Mouse (Mus musculus): ENCODE measurements around the gene Alg5. TPM values are rescaled to one million over a fixed set of nuclear protein-coding genes. Genes with fewer than 3 reads are reported as not detected.
"Not testable (repeated sequence)": the region's sequence is repeated elsewhere in the genome, so short reads cannot be mapped to it uniquely, and the experiment has no call there.

Gene Alg5
- 50.7 and 57.1 TPM in 2 replicates for polyA plus RNA-seq (2014; fragmentation: Nextera tagmentation; extraction: Ambion mirVana)

DNA sequence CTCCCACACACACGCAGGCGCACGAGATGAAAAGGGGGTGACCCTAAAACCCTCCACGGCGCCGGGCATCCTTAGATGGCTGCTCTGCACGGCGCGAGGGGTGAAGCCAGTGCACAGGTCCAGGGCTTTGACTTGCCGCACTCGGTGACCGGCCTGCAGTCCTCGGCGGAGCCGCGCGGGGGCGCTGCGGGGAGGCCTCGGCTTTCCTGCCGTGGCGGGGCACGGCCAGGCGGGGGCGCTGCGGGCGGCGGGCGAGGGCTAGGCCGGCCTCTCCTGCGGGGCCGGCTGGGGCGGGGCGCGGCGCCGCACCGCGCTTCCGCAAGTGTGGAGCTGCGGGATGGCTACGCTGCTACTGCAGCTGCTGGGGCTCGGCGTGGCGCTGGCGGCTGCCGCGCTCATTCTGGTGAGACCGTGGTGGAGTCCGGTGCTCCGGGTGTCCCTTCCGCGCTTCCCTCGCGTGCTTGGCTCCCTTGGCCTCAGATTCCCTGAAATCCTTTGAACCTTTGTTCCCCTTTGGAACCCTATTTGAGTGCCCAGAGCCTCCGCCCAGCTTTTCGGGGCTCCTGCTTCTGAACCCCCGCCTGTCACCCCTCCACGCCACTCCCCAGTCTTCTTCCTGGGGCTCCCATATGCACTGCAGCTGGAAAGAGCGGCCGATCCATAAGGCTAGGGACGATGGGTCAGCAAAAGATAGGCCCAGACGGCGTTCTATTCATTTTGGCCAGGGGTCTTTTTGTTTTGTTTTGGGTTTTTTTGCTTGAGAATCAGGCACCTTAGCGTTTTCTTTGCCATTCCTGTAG, at the start of gene Alg5, which contains the start of gene Exosc8:
TSS of gene Alg5 (plus strand) at position 293 of the 800 bp plus-strand sequence.
TSS of gene Exosc8 (minus strand) at position 147 of the 800 bp plus-strand sequence.
- Histone ChIP-seq H3K9me3 (ENCODE audit: low read depth, low read length) (no peaks in the 10 kb centered on the region), H3K4me1 (ENCODE audit: insufficient read depth) (no peaks in the 10 kb centered on the region), H3K36me3 (ENCODE audit: insufficient read depth) (peaks cover 40% of the 10 kb centered on the region), H3K27ac (ENCODE audit: low read depth) (peak within 1 kb of the TSS; percentile 99), H3K4me3 (ENCODE audit: low read depth, low read length) (peak within 1 kb of the TSS; percentile 89), H3K27me3 (ENCODE audit: insufficient read depth, low read length) (no peaks in the 10 kb centered on the region), H3K4me2 (peak within 1 kb of the TSS; percentile 68), H3K9ac (peak within 1 kb of the TSS; percentile 94)
- ATAC-seq (ENCODE audit: insufficient read depth): peak; percentile 92
- peak; percentile 76 for TF ChIP-seq CTCF (IDR thresholded peaks at IDR 0.05; ENCODE audit: low read depth)
- under 1% methylated on average over 65 of the region's 65 CpGs for WGBS
- peak; percentile 88 for DNase-seq

GRCm38 (mm10) chr3:54687245-54687644, 48.1 kb upstream of the Alg5 start:
- Histone ChIP-seq H3K4me3 (ENCODE audit: low read depth, low read length) (no peak overlapping the region), H3K4me2 (no peak overlapping the region), H3K27me3 (ENCODE audit: insufficient read depth, low read length) (no peaks in the 10 kb centered on the region), H3K9ac (no peak overlapping the region), H3K36me3 (ENCODE audit: insufficient read depth) (no peaks in the 10 kb centered on the region), H3K27ac (ENCODE audit: low read depth) (no peak overlapping the region), H3K4me1 (ENCODE audit: insufficient read depth) (no peaks in the 10 kb centered on the region), H3K9me3 (ENCODE audit: low read depth, low read length) (no peaks in the 10 kb centered on the region)
- DNase-seq (no peak), ATAC-seq (ENCODE audit: insufficient read depth) (no peak)
- WGBS: 50% methylated on average over 2 of the region's 2 CpGs
- no peak for TF ChIP-seq CTCF (IDR thresholded peaks at IDR 0.05; ENCODE audit: low read depth)

- Histone ChIP-seq H3K4me2 (no peak overlapping the region), H3K36me3 (ENCODE audit: insufficient read depth) (no peaks in the 10 kb centered on the region), H3K27me3 (ENCODE audit: insufficient read depth, low read length) (no peaks in the 10 kb centered on the region), H3K27ac (ENCODE audit: low read depth) (no peak overlapping the region), H3K4me3 (ENCODE audit: low read depth, low read length) (no peak overlapping the region), H3K4me1 (ENCODE audit: insufficient read depth) (no peaks in the 10 kb centered on the region), H3K9me3 (ENCODE audit: low read depth, low read length) (no peaks in the 10 kb centered on the region), H3K9ac (no peak overlapping the region)
- DNase-seq (peak; percentile 67), ATAC-seq (ENCODE audit: insufficient read depth) (no peak)
- peak; percentile 44 for TF ChIP-seq CTCF (IDR thresholded peaks at IDR 0.05; ENCODE audit: low read depth)
- WGBS: 42% methylated on average over 2 of the region's 2 CpGs
Observed at GRCm38 (mm10) chr3:54689091-54689490, 46.2 kb upstream of the Alg5 start.

DNA sequence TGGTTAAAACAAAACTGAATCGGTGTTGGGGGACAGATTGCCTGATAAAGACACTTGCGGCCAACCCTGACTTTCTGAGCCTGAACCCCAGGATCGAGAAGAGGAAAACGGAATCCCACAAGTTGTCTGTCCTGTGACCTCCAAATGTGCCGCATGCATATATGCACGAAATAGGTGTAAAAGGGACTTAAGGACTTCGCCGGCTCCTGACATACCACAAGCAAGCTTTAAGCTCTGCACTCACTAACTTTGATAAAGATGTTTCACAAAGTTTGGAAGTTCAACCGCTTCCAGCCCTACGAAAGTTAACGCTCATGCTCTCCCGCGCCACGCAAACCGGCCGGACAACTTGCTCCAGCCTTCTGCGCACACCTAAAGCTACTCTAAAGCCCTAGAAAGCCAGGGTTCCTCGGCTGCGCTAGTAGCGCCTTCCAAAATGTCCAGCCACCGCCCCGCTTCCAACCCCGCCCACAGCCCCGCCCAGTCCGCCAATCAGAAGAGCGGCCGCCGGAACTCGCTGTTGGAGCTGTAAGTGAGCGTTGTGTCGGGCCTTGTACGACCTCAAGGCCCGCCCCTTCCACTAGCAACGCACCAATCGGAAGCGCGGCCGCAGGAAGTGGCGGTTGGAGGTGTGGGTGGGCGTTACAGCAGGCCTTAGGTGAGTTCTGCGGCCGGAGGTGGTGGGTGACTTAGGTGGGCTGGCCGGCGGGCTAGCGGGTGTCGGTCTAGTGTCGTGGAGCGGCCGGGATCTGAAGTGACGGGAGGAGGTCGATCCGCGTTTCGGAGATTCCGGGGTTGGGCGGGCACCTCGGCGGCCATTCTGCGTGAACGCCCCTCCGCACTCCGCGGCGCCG, 42.9 kb upstream of the Alg5 start, which contains the start of gene Supt20:
TSS of gene Supt20 (plus strand) at position 606 of the 854 bp plus-strand sequence.
- H3K36me3 ChIP-seq (ENCODE audit: insufficient read depth): peaks cover 31% of the 10 kb centered on the region
- peak; percentile 99 for ATAC-seq (ENCODE audit: insufficient read depth)
- H3K4me1 ChIP-seq (ENCODE audit: insufficient read depth): no peaks in the 10 kb centered on the region
- peak within 1 kb of the TSS; percentile 90 for H3K27ac ChIP-seq (ENCODE audit: low read depth)
- peak within 1 kb of the TSS; percentile 74 for H3K4me3 ChIP-seq (ENCODE audit: low read depth, low read length)
- WGBS: 1% methylated on average over 65 of the region's 65 CpGs
- H3K9me3 ChIP-seq (ENCODE audit: low read depth, low read length): no peaks in the 10 kb centered on the region
- peak; percentile 97 for DNase-seq
- peak within 1 kb of the TSS; percentile 74 for H3K9ac ChIP-seq
- no peak for TF ChIP-seq CTCF (IDR thresholded peaks at IDR 0.05; ENCODE audit: low read depth)
- H3K27me3 ChIP-seq (ENCODE audit: insufficient read depth, low read length): no peaks in the 10 kb centered on the region
- peak within 1 kb of the TSS; percentile 78 for H3K4me2 ChIP-seq

DNA sequence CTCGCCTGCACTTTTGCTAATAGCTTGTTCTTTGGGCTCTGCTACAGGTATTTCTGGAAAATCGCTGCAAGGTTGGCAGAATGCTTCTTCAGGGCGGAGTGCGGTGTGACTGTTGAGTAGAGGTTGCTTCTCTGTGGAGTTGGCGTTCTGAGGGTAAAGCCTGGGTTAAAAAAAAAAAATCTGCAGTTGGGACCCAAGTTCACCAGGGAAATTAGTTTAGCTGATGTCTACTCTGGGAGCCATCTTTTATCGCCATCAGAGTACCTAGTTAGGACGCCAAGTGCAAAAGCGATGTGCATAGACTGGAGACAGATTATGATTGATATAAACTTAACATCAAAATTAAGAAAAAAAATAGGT, 42.3 kb upstream of the Alg5 start:
- peak overlapping the region; percentile 90 for H3K27ac ChIP-seq (ENCODE audit: low read depth)
- H3K4me2 ChIP-seq: peak overlapping the region; percentile 78
- H3K27me3 ChIP-seq (ENCODE audit: insufficient read depth, low read length): no peaks in the 10 kb centered on the region
- no peak for TF ChIP-seq CTCF (IDR thresholded peaks at IDR 0.05; ENCODE audit: low read depth)
- H3K4me3 ChIP-seq (ENCODE audit: low read depth, low read length): peak overlapping the region; percentile 74
- no peaks in the 10 kb centered on the region for H3K9me3 ChIP-seq (ENCODE audit: low read depth, low read length)
- H3K4me1 ChIP-seq (ENCODE audit: insufficient read depth): no peaks in the 10 kb centered on the region
- no peak for ATAC-seq (ENCODE audit: insufficient read depth)
- H3K9ac ChIP-seq: peak overlapping the region; percentile 74
- peaks cover 37% of the 10 kb centered on the region for H3K36me3 ChIP-seq (ENCODE audit: insufficient read depth)
- no peak for DNase-seq
- 0% methylated on average over 8 of the region's 8 CpGs for WGBS

DNA sequence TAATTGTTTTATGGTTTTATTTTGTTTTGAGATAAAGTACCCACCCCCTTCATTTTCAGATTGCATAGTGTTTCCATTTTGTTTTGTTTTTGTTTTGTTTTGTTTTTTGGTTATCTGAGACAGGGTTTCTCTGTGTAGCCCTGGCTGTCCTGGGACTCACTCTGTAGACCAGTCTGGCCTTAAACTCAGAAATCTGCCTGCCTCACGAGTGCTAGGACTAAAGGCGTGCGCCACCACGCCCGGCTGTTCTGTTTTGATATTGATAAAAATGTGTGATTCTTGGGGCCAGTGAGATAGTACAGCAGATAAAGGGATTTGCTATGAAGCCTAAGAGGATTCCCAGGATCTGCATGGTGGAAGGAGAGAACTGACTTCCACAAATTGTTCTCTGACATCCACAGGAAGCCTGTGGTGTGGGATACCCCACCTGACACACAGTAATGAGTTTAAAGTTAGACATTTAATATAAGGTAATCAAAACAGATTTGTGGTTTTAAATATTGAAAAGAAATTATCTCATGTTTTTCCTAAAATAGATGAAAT, 35.5 kb upstream of the Alg5 start:
- DNase-seq (no peak), ATAC-seq (ENCODE audit: insufficient read depth) (no peak)
- no peaks in the 10 kb centered on the region for H3K4me1 ChIP-seq (ENCODE audit: insufficient read depth)
- H3K9me3 ChIP-seq (ENCODE audit: low read depth, low read length): no peaks in the 10 kb centered on the region
- no peak overlapping the region for H3K27ac ChIP-seq (ENCODE audit: low read depth)
- H3K27me3 ChIP-seq (ENCODE audit: insufficient read depth, low read length): no peaks in the 10 kb centered on the region
- TF ChIP-seq CTCF (IDR thresholded peaks at IDR 0.05; ENCODE audit: low read depth): no peak
- H3K9ac ChIP-seq: no peak overlapping the region
- 67% methylated on average over 5 of the region's 5 CpGs for WGBS
- peaks cover 83% of the 10 kb centered on the region for H3K36me3 ChIP-seq (ENCODE audit: insufficient read depth)
- H3K4me2 ChIP-seq: no peak overlapping the region
- H3K4me3 ChIP-seq (ENCODE audit: low read depth, low read length): no peak overlapping the region

- H3K4me1 ChIP-seq (ENCODE audit: insufficient read depth); H3K27ac ChIP-seq (ENCODE audit: low read depth); H3K9me3 ChIP-seq (ENCODE audit: low read depth, low read length); ATAC-seq (ENCODE audit: insufficient read depth); H3K4me2 ChIP-seq; H3K4me3 ChIP-seq (ENCODE audit: low read depth, low read length); DNase-seq; H3K27me3 ChIP-seq (ENCODE audit: insufficient read depth, low read length); H3K9ac ChIP-seq: not testable (repeated sequence)
- peaks cover 86% of the 10 kb centered on the region for H3K36me3 ChIP-seq (ENCODE audit: insufficient read depth)
- 95% methylated on average over 8 of the region's 8 CpGs for WGBS
Observed at GRCm38 (mm10) chr3:54704106-54704505, 31.2 kb upstream of the Alg5 start.

Data from lung, embryonic 14.5 days (tissue).